Comparison of ENCODE assay signal across 8 mouse cellular contexts in genomic region chr11:110498651-110499213, GRCm38 (mm10).
DNase-seq lines count a peak whose midpoint lies in the region; ATAC-seq lines count a peak whose summit lies in the region.

No protein-coding gene starts in this region.

- H3K9me3 ChIP-seq in heart, embryonic 16.5 days (replicated peaks; ENCODE audit: control insufficient read depth, low read length), result no peaks in the 10 kb centered on the region
- no peaks in the 10 kb centered on the region for H3K9me3 ChIP-seq in liver, embryonic 13.5 days (replicated peaks)
- H3K9me3 ChIP-seq in stomach, embryonic 14.5 days (ENCODE audit: control insufficient read depth, low read depth, low read length), result no peaks in the 10 kb centered on the region

- no peak overlapping the region for H3K4me3 ChIP-seq in heart, embryonic 16.5 days (ENCODE audit: low read length)
- H3K4me3 ChIP-seq in liver, embryonic 13.5 days (replicated peaks), result no peak overlapping the region
- no peak overlapping the region for H3K4me3 ChIP-seq in stomach, embryonic 14.5 days (ENCODE audit: low read depth, low read length)

- peaks cover 14% of the 10 kb centered on the region for H3K4me1 ChIP-seq in heart, embryonic 16.5 days (ENCODE audit: control insufficient read depth, insufficient read depth, low read length)
- peaks cover 5% of the 10 kb centered on the region for H3K4me1 ChIP-seq in liver, embryonic 13.5 days (replicated peaks)
- H3K4me1 ChIP-seq in stomach, embryonic 14.5 days (ENCODE audit: control insufficient read depth, insufficient read depth, low read length), result 0 out of 2 replicates have a peak, but pooled peaks cover 2% of the 10 kb centered on the region

- no peak overlapping the region for H3K4me2 ChIP-seq in heart, embryonic 16.5 days (ENCODE audit: low read depth, low read length)
- H3K4me2 ChIP-seq in liver, embryonic 13.5 days, result peak overlapping the region; percentile 23; the same call in 1 of the 2 replicates
- H3K4me2 ChIP-seq in stomach, embryonic 14.5 days (replicated peaks; ENCODE audit: low read depth, low read length), result no peak overlapping the region

- H3K27me3 ChIP-seq in heart, embryonic 16.5 days (ENCODE audit: control insufficient read depth, insufficient read depth, low read length), result no peaks in the 10 kb centered on the region
- no peaks in the 10 kb centered on the region for H3K27me3 ChIP-seq in liver, embryonic 13.5 days
- no peaks in the 10 kb centered on the region for H3K27me3 ChIP-seq in stomach, embryonic 14.5 days (ENCODE audit: control insufficient read depth, insufficient read depth, low read length)

- ATAC-seq in heart, embryonic 16.5 days (replicated peaks; ENCODE audit: extremely low read depth, insufficient read depth, low FRiP score), result peak; percentile 94
- ATAC-seq in liver, embryonic 13.5 days (ENCODE audit: low read depth), result peak; percentile 79
- peak; percentile 54; the same call in 1 of the 2 replicates for ATAC-seq in stomach, embryonic 14.5 days (ENCODE audit: insufficient number of reproducible peaks, insufficient read depth, low FRiP score, low read depth)

- peak; percentile 52 to 64 for DNase-seq in left cerebral cortex, postnatal 14 days (ENCODE audit: low spot score in 2 of 2)
- DNase-seq in left cerebral cortex, adult 8-10 months (ENCODE audit: low spot score in 2 of 2), result no peak
- DNase-seq in Muller cell, postnatal 12 days (ENCODE audit: inconsistent ontology term), result peak; percentile 38
- DNase-seq in embryo, embryonic 10 days (ENCODE audit: low spot score), result peak; percentile 57
- DNase-seq in liver, embryonic 13.5 days, result no peak
- DNase-seq in layer of hippocampus, adult 9-11 months, result no peak

- no peak overlapping the region; the same call in 1 of the 2 replicates for H3K9ac ChIP-seq in heart, embryonic 16.5 days (ENCODE audit: low read length)
- no peak overlapping the region for H3K9ac ChIP-seq in liver, embryonic 13.5 days
- H3K9ac ChIP-seq in stomach, embryonic 14.5 days (replicated peaks; ENCODE audit: low read depth, low read length), result no peak overlapping the region

- peaks cover 22% of the 10 kb centered on the region for H3K36me3 ChIP-seq in heart, embryonic 16.5 days (ENCODE audit: control insufficient read depth, insufficient read depth)
- peaks cover 8% of the 10 kb centered on the region for H3K36me3 ChIP-seq in liver, embryonic 13.5 days
- H3K36me3 ChIP-seq in stomach, embryonic 14.5 days (ENCODE audit: control insufficient read depth, insufficient read depth, low read length), result peaks cover 23% of the 10 kb centered on the region

- peak overlapping the region; percentile 90 for H3K27ac ChIP-seq in heart, embryonic 16.5 days (ENCODE audit: low read length)
- H3K27ac ChIP-seq in liver, embryonic 13.5 days, result no peak overlapping the region
- H3K27ac ChIP-seq in stomach, embryonic 14.5 days (ENCODE audit: low read length), result no peak overlapping the region

- 21% methylated on average over 6 of the region's 6 CpGs for WGBS in heart, embryonic 16.5 days
- WGBS in liver, embryonic 13.5 days (ENCODE audit: insufficient replicate concordance), result 18% methylated on average over 6 of the region's 6 CpGs
- 51% methylated on average over 6 of the region's 6 CpGs for WGBS in stomach, embryonic 14.5 days

- intact Hi-C loops in left cerebral cortex, postnatal 14 days (cut with DNase I), result loop anchor here (5.0 kb wide), 2 partner anchors 131 to 1024 kb away; no protein-coding TSS in a partner anchor

Comparison
In these comparisons a context has a peak if more than half of its experiments do, and no peak if none do; other contexts are left out.
1. DNase-seq: peak in left cerebral cortex, postnatal 14 days (2 of 2), Muller cell, postnatal 12 days (single experiment) and embryo, embryonic 10 days (single experiment); none in left cerebral cortex, adult 8-10 months (0 of 2), liver, embryonic 13.5 days (single experiment) and layer of hippocampus, adult 9-11 months (single experiment).
2. Peak in every context shown above with its lines, with median percentiles within 50 percentile points of each other: ATAC-seq.